Mouse (Mus musculus) midbrain, postnatal 0 days (tissue): Measurements from ENCODE around the gene Ncoa7. TPM values are rescaled to one million over a fixed set of nuclear protein-coding genes. Genes with fewer than 3 reads are reported as not detected.

Experiments used
- ATAC-seq: fragments of 200-750 bp; cut with Nextera tagmentation; 2 replicates; pipeline ENCODE4 v1.8.0; 2017; ENCODE audit warnings: moderate number of reproducible peaks, mild to moderate bottlenecking, moderate TSS enrichment, moderate library complexity; ENCODE audit not compliant: low FRiP score
- DNase-seq: peaks from one replicate; pipeline ENCODE4 v3.0.0-alpha.2; 2015; ENCODE audit warnings: low spot score
- H3K27ac ChIP-seq: fragments of 300-500 bp; sonication (generic); 2 replicates; pipeline ENCODE4 v1.5.1; 2014; ENCODE audit warnings: low read depth, mild to moderate bottlenecking, low read length, mixed read lengths
- H3K27me3 ChIP-seq: fragments of 300-500 bp; sonication (generic); 2 replicates; pipeline ENCODE4 v1.6.1; 2014; ENCODE audit warnings: low read length, control low read depth, mixed read lengths; ENCODE audit not compliant: insufficient read depth
- H3K36me3 ChIP-seq: fragments of 300-500 bp; sonication (generic); 2 replicates; pipeline ENCODE4 v1.6.1; 2014; ENCODE audit warnings: low read length, control low read depth, mixed read lengths; ENCODE audit not compliant: insufficient read depth
- H3K4me1 ChIP-seq: fragments of 300-500 bp; sonication (generic); 2 replicates; pipeline ENCODE4 v1.6.1; 2014; ENCODE audit warnings: mild to moderate bottlenecking, control low read depth, antibody characterized with exemption, low read length, mixed read lengths; ENCODE audit not compliant: insufficient read depth
- H3K4me2 ChIP-seq: fragments of 300-500 bp; sonication (generic); 2 replicates; pipeline ENCODE4 v1.6.1; 2014; ENCODE audit warnings: low read depth, mild to moderate bottlenecking, low read length, mixed read lengths; ENCODE audit not compliant: poor library complexity, severe bottlenecking
- H3K4me3 ChIP-seq: fragments of 300-500 bp; sonication (generic); 2 replicates; pipeline ENCODE4 v1.5.1; 2014; ENCODE audit warnings: low read depth, mild to moderate bottlenecking, low read length, moderate library complexity
- H3K9ac ChIP-seq: fragments of 300-500 bp; sonication (generic); replicated peaks from 2 replicates; pipeline ENCODE4 v1.6.1; 2014; ENCODE audit warnings: mild to moderate bottlenecking, low read length, moderate library complexity, mixed read lengths; ENCODE audit not compliant: poor library complexity, severe bottlenecking
- H3K9me3 ChIP-seq: fragments of 300-500 bp; sonication (generic); 2 replicates; pipeline ENCODE4 v1.6.1; 2016; ENCODE audit warnings: low read length, control low read depth
- CTCF ChIP-seq: IDR thresholded peaks from 2 replicates; pipeline ENCODE4 v1.5.1; 2016; ENCODE audit warnings: antibody characterized with exemption, mild to moderate bottlenecking
- WGBS: fragments of 180-500 bp; shearing (Covaris S2); extraction: QIAGEN DNeasy Blood & Tissue Kit; methylation state at CpG from one replicate; pipeline ENCODE4 v1.1.7; 2014; 5-methylcytosine and 5-hydroxymethylcytosine counted together
- polyA plus RNA-seq: library from polyadenylated mRNA; unstranded; fragments of >200 nt; fragmentation: Nextera tagmentation; extraction: Ambion mirVana; gene quantifications from 2 replicates; pipeline ENCODE4 v1.2.1, GENCODE M21; 2015
- total RNA-seq: library from RNA; depleted of rRNA; stranded (reverse); fragments of >200 nt; gene quantifications from 2 replicates; pipeline ENCODE4 v1.2.3, GENCODE M21; 2014

The Ncoa7 gene
- total and polyA plus RNA-seq, 2 experiments from 2014 or later, result 22.9 to 25.8 TPM

GRCm38 (mm10) chr10:30627548-30627947 lies 175.6 kb downstream of the Ncoa7 start:
- no peaks in the 10 kb centered on the region for H3K4me1 ChIP-seq
- ATAC-seq (no peak), DNase-seq (no peak)
- H3K27ac ChIP-seq, result no peak overlapping the region
- H3K9ac ChIP-seq, result no peak overlapping the region
- no peaks in the 10 kb centered on the region for H3K9me3 ChIP-seq
- WGBS, result 34% methylated on average over 1 of the region's 1 CpGs
- no peak overlapping the region for H3K4me3 ChIP-seq
- no peak overlapping the region for H3K4me2 ChIP-seq
- no peaks in the 10 kb centered on the region for H3K36me3 ChIP-seq
- no peaks in the 10 kb centered on the region for H3K27me3 ChIP-seq
- no peak for TF ChIP-seq CTCF

GRCm38 (mm10) chr10:30624161-30625019 lies 178.7 kb downstream of the Ncoa7 start:
- DNase-seq (no peak), ATAC-seq (no peak)
- H3K27ac ChIP-seq, result no peak overlapping the region
- H3K27me3 ChIP-seq, result peaks cover 4% of the 10 kb centered on the region; the same call in 1 of the 2 replicates
- no peaks in the 10 kb centered on the region for H3K36me3 ChIP-seq
- 76% methylated on average over 5 of the region's 5 CpGs for WGBS
- no peak for TF ChIP-seq CTCF
- H3K9me3 ChIP-seq, result no peaks in the 10 kb centered on the region
- no peak overlapping the region for H3K9ac ChIP-seq
- no peak overlapping the region for H3K4me2 ChIP-seq
- H3K4me3 ChIP-seq, result no peak overlapping the region
- no peaks in the 10 kb centered on the region for H3K4me1 ChIP-seq

- no peaks in the 10 kb centered on the region for H3K4me1 ChIP-seq
- H3K27me3 ChIP-seq, result peaks cover 4% of the 10 kb centered on the region; the same call in 1 of the 2 replicates
- H3K4me3 ChIP-seq, result no peak overlapping the region
- no peak overlapping the region for H3K4me2 ChIP-seq
- peak; percentile 42 for DNase-seq
- H3K9ac ChIP-seq, result no peak overlapping the region
- no peaks in the 10 kb centered on the region for H3K9me3 ChIP-seq
- H3K36me3 ChIP-seq, result no peaks in the 10 kb centered on the region
- no peak for ATAC-seq
- no peak overlapping the region for H3K27ac ChIP-seq
- TF ChIP-seq CTCF, result peak; percentile 56
Measured at GRCm38 (mm10) chr10:30622928-30623327, 180.2 kb downstream of the Ncoa7 start.

- H3K4me3 ChIP-seq, result peak overlapping the region; percentile 54
- peak overlapping the region; percentile 60 for H3K9ac ChIP-seq
- ATAC-seq (no peak), DNase-seq (no peak)
- H3K27ac ChIP-seq, result peak overlapping the region; percentile 58
- H3K36me3 ChIP-seq, result no peaks in the 10 kb centered on the region
- no peaks in the 10 kb centered on the region for H3K4me1 ChIP-seq
- 43% methylated on average over 3 of the region's 3 CpGs for WGBS
- TF ChIP-seq CTCF, result no peak
- H3K4me2 ChIP-seq, result peak overlapping the region; percentile 67
- H3K27me3 ChIP-seq, result peaks cover 4% of the 10 kb centered on the region; the same call in 1 of the 2 replicates
- no peaks in the 10 kb centered on the region for H3K9me3 ChIP-seq
Measured at GRCm38 (mm10) chr10:30618918-30619210, 184.3 kb downstream of the Ncoa7 start.

GRCm38 (mm10) chr10:30618091-30618917 lies 184.8 kb downstream of the Ncoa7 start:
- Histone ChIP-seq H3K36me3 (no peaks in the 10 kb centered on the region), H3K4me1 (no peaks in the 10 kb centered on the region), H3K4me3 (peak overlapping the region; percentile 54), H3K9ac (peak overlapping the region; percentile 63), H3K27me3 (peaks cover 4% of the 10 kb centered on the region; the same call in 1 of the 2 replicates), H3K27ac (peak overlapping the region; percentile 92), H3K4me2 (peak overlapping the region; percentile 67), H3K9me3 (no peaks in the 10 kb centered on the region)
- ATAC-seq, result peak; percentile 100
- TF ChIP-seq CTCF, result peak; percentile 60
- peak; percentile 99 for DNase-seq
- WGBS, result 1% methylated on average over 49 of the region's 49 CpGs

GRCm38 (mm10) chr10:30613039-30613438 lies 190.1 kb downstream of the Ncoa7 start:
- WGBS, result 88% methylated on average over 4 of the region's 4 CpGs
- no peaks in the 10 kb centered on the region for H3K9me3 ChIP-seq
- no peak overlapping the region for H3K4me2 ChIP-seq
- no peak overlapping the region for H3K9ac ChIP-seq
- no peak for ATAC-seq
- H3K27me3 ChIP-seq, result no peaks in the 10 kb centered on the region
- H3K4me3 ChIP-seq, result no peak overlapping the region
- no peak overlapping the region for H3K27ac ChIP-seq
- DNase-seq, result no peak
- no peaks in the 10 kb centered on the region for H3K4me1 ChIP-seq
- H3K36me3 ChIP-seq, result no peaks in the 10 kb centered on the region; the same call in 1 of the 2 replicates
- no peak for TF ChIP-seq CTCF
